Mouse (Mus musculus): Measurements from ENCODE around the gene Gm10663. TPM values are rescaled to one million over a fixed set of nuclear protein-coding genes. Genes with fewer than 3 reads are reported as not detected.
A peak's percentile ranks its signal among the peaks of the same experiment; 100 is the strongest.

Gm10663 gene
- total and polyA plus RNA-seq, 2 experiments from 2014 or later = not detected

- ATAC-seq = peak; percentile 60
- no peak within 1 kb of the TSS for H3K27ac ChIP-seq (ENCODE audit: low read depth, low read length)
- no peaks in the 10 kb centered on the region for H3K36me3 ChIP-seq (ENCODE audit: insufficient read depth)
- DNase-seq = peak; percentile 30
- H3K9me3 ChIP-seq (ENCODE audit: low read length) = no peaks in the 10 kb centered on the region
- H3K4me2 ChIP-seq (ENCODE audit: low read depth) = peak within 1 kb of the TSS; percentile 62
- under 1% methylated on average over 8 of the region's 8 CpGs for WGBS
- no peaks in the 10 kb centered on the region for H3K27me3 ChIP-seq (ENCODE audit: insufficient read depth, low read length)
- no peaks in the 10 kb centered on the region for H3K4me1 ChIP-seq (ENCODE audit: insufficient read depth)
- peak within 1 kb of the TSS; percentile 34 for H3K4me3 ChIP-seq (ENCODE audit: low read depth, low read length)
- no peak within 1 kb of the TSS for H3K9ac ChIP-seq
- no peak for TF ChIP-seq CTCF (IDR thresholded peaks at IDR 0.05; ENCODE audit: low read depth)
These were observed 37.7 kb upstream of the Gm10663 start, which contains the start of gene Apela for GRCm38 (mm10) chr8:65037117-65037533. Gene Apela, minus strand, starts transcription at chr8:65037336.

DNA sequence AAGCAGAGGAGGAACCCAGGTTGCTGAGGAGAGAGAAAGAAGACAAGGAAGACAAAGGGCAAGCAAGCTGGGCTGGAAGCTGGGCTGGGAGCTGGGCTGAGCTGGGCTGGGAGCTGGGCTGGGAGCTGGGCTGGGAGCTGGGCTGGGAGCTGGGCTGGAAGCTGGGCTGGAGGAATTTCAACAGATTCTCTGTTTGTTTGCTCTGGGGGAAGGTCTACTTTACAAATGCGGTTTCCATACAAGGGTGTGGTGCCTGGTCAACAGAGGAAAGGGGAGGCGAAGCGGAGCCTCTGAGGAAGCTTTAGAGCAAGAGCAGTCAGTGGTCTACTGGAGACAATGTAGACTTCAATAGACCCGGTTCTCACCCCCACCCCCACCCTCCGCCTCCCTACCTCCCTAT is 28.3 kb upstream of the Gm10663 start:
- Histone ChIP-seq H3K4me3 (ENCODE audit: low read depth, low read length) (no peak overlapping the region), H3K27ac (ENCODE audit: low read depth, low read length) (no peak overlapping the region), H3K9me3 (ENCODE audit: low read length) (no peaks in the 10 kb centered on the region), H3K36me3 (ENCODE audit: insufficient read depth) (no peaks in the 10 kb centered on the region), H3K27me3 (ENCODE audit: insufficient read depth, low read length) (no peaks in the 10 kb centered on the region), H3K9ac (no peak overlapping the region), H3K4me1 (ENCODE audit: insufficient read depth) (no peaks in the 10 kb centered on the region), H3K4me2 (ENCODE audit: low read depth) (no peak overlapping the region)
- TF ChIP-seq CTCF (IDR thresholded peaks at IDR 0.05; ENCODE audit: low read depth) = no peak
- WGBS = 51% methylated on average over 5 of the region's 5 CpGs
- DNase-seq (no peak), ATAC-seq (no peak)

DNA sequence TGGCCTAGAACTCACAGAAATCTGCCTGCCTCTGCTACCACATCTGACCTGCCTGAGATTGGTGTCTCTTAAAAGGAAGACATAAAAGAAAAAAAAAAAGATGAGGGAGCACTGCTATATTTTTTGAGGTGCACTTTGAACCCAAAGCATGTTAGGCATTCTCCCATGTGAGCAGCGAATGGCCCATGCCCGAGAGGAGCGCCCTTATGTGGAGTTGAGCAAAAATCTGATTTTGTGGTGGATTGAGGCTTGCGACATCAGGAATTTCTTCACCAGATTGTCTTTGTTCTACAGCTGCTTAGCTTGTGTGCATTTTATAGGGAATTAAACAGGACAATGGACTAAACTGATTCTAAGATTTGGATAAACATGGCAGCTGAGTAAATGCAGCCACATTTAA is 27.6 kb upstream of the Gm10663 start:
- 94% methylated on average over 4 of the region's 4 CpGs for WGBS
- H3K27ac ChIP-seq (ENCODE audit: low read depth, low read length) = no peak overlapping the region
- no peak overlapping the region for H3K9ac ChIP-seq
- ATAC-seq (no peak), DNase-seq (no peak)
- H3K9me3 ChIP-seq (ENCODE audit: low read length) = no peaks in the 10 kb centered on the region
- H3K4me1 ChIP-seq (ENCODE audit: insufficient read depth) = no peaks in the 10 kb centered on the region
- H3K36me3 ChIP-seq (ENCODE audit: insufficient read depth) = no peaks in the 10 kb centered on the region
- no peaks in the 10 kb centered on the region for H3K27me3 ChIP-seq (ENCODE audit: insufficient read depth, low read length)
- TF ChIP-seq CTCF (IDR thresholded peaks at IDR 0.05; ENCODE audit: low read depth) = no peak
- H3K4me2 ChIP-seq (ENCODE audit: low read depth) = no peak overlapping the region
- H3K4me3 ChIP-seq (ENCODE audit: low read depth, low read length) = no peak overlapping the region

DNA sequence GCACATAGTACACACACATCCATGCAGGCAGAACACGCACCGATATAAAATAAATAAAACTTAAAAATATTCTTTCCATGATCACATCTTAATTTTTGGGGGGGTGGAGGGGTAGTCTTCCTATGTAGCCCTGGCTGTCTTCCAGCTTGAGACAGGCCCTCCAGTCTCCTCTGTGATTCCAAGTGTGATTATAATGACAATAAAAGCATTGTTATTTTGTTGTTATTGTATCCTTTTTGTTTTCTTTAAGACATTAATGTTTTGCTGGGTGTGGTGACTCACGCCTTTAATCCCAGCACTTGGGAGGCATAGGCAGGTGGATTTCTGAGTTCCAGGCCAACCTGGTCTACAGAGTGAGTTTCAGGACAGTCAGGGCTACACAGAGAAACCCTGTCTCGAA is 27.0 kb upstream of the Gm10663 start:
- no peak for ATAC-seq

DNA sequence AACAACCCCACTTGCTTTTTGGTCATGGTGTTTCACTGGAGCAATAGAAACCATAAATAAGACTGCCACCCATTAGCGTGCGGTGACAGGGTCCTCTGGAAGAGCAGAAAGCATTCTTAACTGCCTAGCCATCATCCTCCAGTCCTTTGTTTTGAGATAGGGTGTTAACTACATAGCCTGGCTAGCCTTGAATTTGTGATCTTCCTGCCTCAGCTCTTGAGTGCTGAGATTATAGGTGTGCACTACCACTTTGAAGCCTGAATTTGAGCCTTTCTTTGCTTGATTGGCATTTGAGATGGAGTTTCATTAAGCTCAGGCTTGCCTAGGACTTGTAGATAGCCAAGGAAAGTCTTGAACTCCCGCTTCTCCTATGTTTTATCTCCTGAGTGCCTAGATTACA is 21.3 kb upstream of the Gm10663 start:
- no peak for ATAC-seq
- no peak for TF ChIP-seq CTCF (IDR thresholded peaks at IDR 0.05; ENCODE audit: low read depth)
- Histone ChIP-seq H3K4me2 (ENCODE audit: low read depth) (no peak overlapping the region), H3K27me3 (ENCODE audit: insufficient read depth, low read length) (no peaks in the 10 kb centered on the region), H3K9ac (no peak overlapping the region), H3K9me3 (ENCODE audit: low read length) (no peaks in the 10 kb centered on the region), H3K27ac (ENCODE audit: low read depth, low read length) (no peak overlapping the region), H3K4me3 (ENCODE audit: low read depth, low read length) (no peak overlapping the region), H3K4me1 (ENCODE audit: insufficient read depth) (no peaks in the 10 kb centered on the region), H3K36me3 (ENCODE audit: insufficient read depth) (no peaks in the 10 kb centered on the region)
- no peak for DNase-seq
- 94% methylated on average over 3 of the region's 3 CpGs for WGBS

More for the DNA sequence above, 27.0 kb upstream of the Gm10663 start:
- Histone ChIP-seq H3K27me3 (ENCODE audit: insufficient read depth, low read length) (no peaks in the 10 kb centered on the region), H3K36me3 (ENCODE audit: insufficient read depth) (no peaks in the 10 kb centered on the region), H3K9ac (no peak overlapping the region), H3K9me3 (ENCODE audit: low read length) (no peaks in the 10 kb centered on the region), H3K4me3 (ENCODE audit: low read depth, low read length) (no peak overlapping the region), H3K4me1 (ENCODE audit: insufficient read depth) (no peaks in the 10 kb centered on the region), H3K4me2 (ENCODE audit: low read depth) (no peak overlapping the region), H3K27ac (ENCODE audit: low read depth, low read length) (no peak overlapping the region)
- no peak for TF ChIP-seq CTCF (IDR thresholded peaks at IDR 0.05; ENCODE audit: low read depth)
- no peak for DNase-seq
- WGBS = 77% methylated on average over 4 of the region's 4 CpGs

DNA sequence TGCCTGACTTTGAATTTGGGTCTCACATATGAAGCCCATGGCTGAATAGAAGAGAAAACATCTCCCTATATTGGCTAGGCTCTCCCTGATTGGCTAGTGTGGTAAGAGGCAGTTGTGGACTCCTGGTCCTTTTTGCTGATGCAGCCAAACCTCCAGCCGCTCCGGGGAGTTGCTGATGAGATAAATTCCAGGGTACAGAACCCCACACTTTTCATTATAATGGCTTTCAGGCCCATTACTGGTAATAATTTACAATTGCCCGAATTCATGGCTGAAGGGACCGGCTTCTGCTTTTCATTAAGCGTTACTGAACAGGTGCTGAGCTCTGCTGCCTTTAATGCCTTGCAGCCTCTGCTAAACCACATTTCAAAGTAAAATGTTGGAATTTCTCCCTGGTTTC is 20.9 kb upstream of the Gm10663 start:
- no peak overlapping the region for H3K4me2 ChIP-seq (ENCODE audit: low read depth)
- H3K27ac ChIP-seq (ENCODE audit: low read depth, low read length) = no peak overlapping the region
- no peak for ATAC-seq
- no peak overlapping the region for H3K4me3 ChIP-seq (ENCODE audit: low read depth, low read length)
- TF ChIP-seq CTCF (IDR thresholded peaks at IDR 0.05; ENCODE audit: low read depth) = no peak
- H3K9me3 ChIP-seq (ENCODE audit: low read length) = no peaks in the 10 kb centered on the region
- WGBS = 57% methylated on average over 5 of the region's 5 CpGs
- no peaks in the 10 kb centered on the region for H3K36me3 ChIP-seq (ENCODE audit: insufficient read depth)
- no peaks in the 10 kb centered on the region for H3K27me3 ChIP-seq (ENCODE audit: insufficient read depth, low read length)
- DNase-seq = no peak
- H3K4me1 ChIP-seq (ENCODE audit: insufficient read depth) = no peaks in the 10 kb centered on the region
- H3K9ac ChIP-seq = no peak overlapping the region

GRCm38 (mm10) chr8:65056722-65057121 is 18.1 kb upstream of the Gm10663 start:
- Histone ChIP-seq H3K36me3 (ENCODE audit: insufficient read depth) (no peaks in the 10 kb centered on the region), H3K9me3 (ENCODE audit: low read length) (no peaks in the 10 kb centered on the region), H3K27me3 (ENCODE audit: insufficient read depth, low read length) (no peaks in the 10 kb centered on the region), H3K4me3 (ENCODE audit: low read depth, low read length) (no peak overlapping the region), H3K4me2 (ENCODE audit: low read depth) (no peak overlapping the region), H3K4me1 (ENCODE audit: insufficient read depth) (no peaks in the 10 kb centered on the region), H3K27ac (ENCODE audit: low read depth, low read length) (no peak overlapping the region), H3K9ac (no peak overlapping the region)
- ATAC-seq = no peak
- DNase-seq = no peak
- TF ChIP-seq CTCF (IDR thresholded peaks at IDR 0.05; ENCODE audit: low read depth) = no peak
- 95% methylated on average over 4 of the region's 4 CpGs for WGBS

- no peaks in the 10 kb centered on the region for H3K36me3 ChIP-seq (ENCODE audit: insufficient read depth)
- TF ChIP-seq CTCF (IDR thresholded peaks at IDR 0.05; ENCODE audit: low read depth) = no peak
- H3K4me3 ChIP-seq (ENCODE audit: low read depth, low read length) = no peak overlapping the region
- no peak overlapping the region for H3K9ac ChIP-seq
- H3K27ac ChIP-seq (ENCODE audit: low read depth, low read length) = no peak overlapping the region
- H3K9me3 ChIP-seq (ENCODE audit: low read length) = no peaks in the 10 kb centered on the region
- H3K4me2 ChIP-seq (ENCODE audit: low read depth) = no peak overlapping the region
- no peaks in the 10 kb centered on the region for H3K4me1 ChIP-seq (ENCODE audit: insufficient read depth)
- DNase-seq (no peak), ATAC-seq (no peak)
- 72% methylated on average over 4 of the region's 4 CpGs for WGBS
- H3K27me3 ChIP-seq (ENCODE audit: insufficient read depth, low read length) = no peaks in the 10 kb centered on the region
These were observed 12.6 kb upstream of the Gm10663 start for GRCm38 (mm10) chr8:65062195-65062594.

Measured in forebrain, postnatal 0 days (tissue).